8 mouse cellular contexts compared by ENCODE assay signal in genomic region chr5:103691624-103692530, GRCm38 (mm10). TPM values are rescaled to one million over a fixed set of nuclear protein-coding genes. Genes with fewer than 3 reads are reported as not detected.
DNase-seq lines count a peak whose midpoint lies in the region.

Aff1 (plus strand) TSS chr5:103692374.

- no peaks in the 10 kb centered on the region for H3K9me3 ChIP-seq in hindbrain, embryonic 10.5 days

- DNase-seq in Muller cell, postnatal 12 days (ENCODE audit: inconsistent ontology term), result peak; percentile 94
- peak; percentile 44 for DNase-seq in cerebellum, adult 9-11 months
- peak; percentile 27 to 69 for DNase-seq in frontal cortex, adult 2 months (ENCODE audit: extremely low spot score in 1 of 2, low spot score in 1 of 2)
- peak; percentile 89 for DNase-seq in hindbrain, embryonic 10.5 days (ENCODE audit: low spot score)
- DNase-seq in layer of hippocampus, postnatal 10 days (ENCODE audit: low spot score in 2 of 2), result peak; percentile 75 to 83
- peak; percentile 92 for DNase-seq in lung, postnatal 10 days
- DNase-seq in ovary, postnatal 14 days (ENCODE audit: low spot score), result peak; percentile 89
- DNase-seq in thymus, postnatal 14 days, result peak; percentile 95

- H3K4me3 ChIP-seq in hindbrain, embryonic 10.5 days, result peak within 1 kb of the TSS; percentile 77

- H3K36me3 ChIP-seq in hindbrain, embryonic 10.5 days, result no peaks in the 10 kb centered on the region

- H3K27ac ChIP-seq in hindbrain, embryonic 10.5 days, result peak within 1 kb of the TSS; percentile 71

- H3K27me3 ChIP-seq in hindbrain, embryonic 10.5 days (ENCODE audit: insufficient read depth, poor library complexity, severe bottlenecking), result peaks cover 43% of the 10 kb centered on the region

- 4% methylated on average over 50 of the region's 50 CpGs for WGBS in hindbrain, embryonic 10.5 days

- peaks cover 20% of the 10 kb centered on the region for H3K4me1 ChIP-seq in hindbrain, embryonic 10.5 days (replicated peaks)

RNA-seq across cellular contexts. Expression of gene Aff1, which starts in this region (rescaled TPM):
- 4.7 and 5.0 TPM in 2 replicates for polyA plus RNA-seq in frontal cortex, adult 2 months (2012; rRNA removed)
- polyA plus RNA-seq in hindbrain, embryonic 10.5 days (2016; fragmentation: Nextera tagmentation; extraction: Ambion mirVana), result 5.7 and 6.5 TPM in 2 replicates
- total RNA-seq in layer of hippocampus, postnatal 10 days (2021), result 10 to 100 TPM; 10.3 to 11.1 TPM

Comparison
In these comparisons a context has a peak if more than half of its experiments do, and no peak if none do; other contexts are left out.
1. Peak in every context shown above with its lines: DNase-seq, H3K4me3 ChIP-seq and H3K27ac ChIP-seq.
2. DNase-seq: peak in every context shown above with its lines; median percentile 95 in thymus, postnatal 14 days; 94 in Muller cell, postnatal 12 days; 92 in lung, postnatal 10 days; 89 in hindbrain, embryonic 10.5 days; 89 in ovary, postnatal 14 days; 79 in layer of hippocampus, postnatal 10 days; 48 in frontal cortex, adult 2 months; 44 in cerebellum, adult 9-11 months.